Mouse (Mus musculus) brain, embryonic 14.5 days (tissue): ENCODE measurements at regions not wholly inside any gene's neighbourhood (a gene's known extent, or its start where the extent isn't known, plus 50 kb on each side); places are given as distances from the start of the nearest gene placed in this dataset.

ENCODE experiments used
- DNase-seq: peaks from one replicate; pipeline ENCODE4 v3.0.0-alpha.2; 2011; ENCODE audit warnings: low read depth
- CTCF ChIP-seq: fragments of 200-500 bp; IDR thresholded peaks from 2 replicates; pipeline ENCODE4 v1.5.1; 2012; ENCODE audit warnings: inconsistent platforms, mild to moderate bottlenecking, moderate library complexity, borderline replicate concordance; ENCODE audit not compliant: insufficient read depth, insufficient read length; ENCODE audit errors: extremely low read depth
- POLR2A ChIP-seq: fragments of 200-500 bp; IDR thresholded peaks from 2 replicates; pipeline ENCODE4 v1.6.1; 2012; ENCODE audit warnings: mild to moderate bottlenecking, inconsistent platforms, borderline replicate concordance; ENCODE audit not compliant: poor library complexity, insufficient read depth, insufficient read length, severe bottlenecking; ENCODE audit errors: extremely low read depth

GRCm38 (mm10) chr12:15741219-15741618 is 75.5 kb downstream of the Trib2 start:
- DNase-seq = no peak

GRCm38 (mm10) chr12:15738989-15739388 is 77.7 kb downstream of the Trib2 start:
- TF ChIP-seq POLR2A (no peak), CTCF (no peak)
- DNase-seq = peak; percentile 49

More at GRCm38 (mm10) chr12:15741219-15741618, 75.5 kb downstream of the Trib2 start:
- TF ChIP-seq POLR2A = no peak

GRCm38 (mm10) chr12:15731261-15731660 is 85.5 kb downstream of the Trib2 start:
- no peak for TF ChIP-seq POLR2A
- no peak for TF ChIP-seq CTCF
- DNase-seq = peak; percentile 69

- no peak for DNase-seq
- no peak for TF ChIP-seq POLR2A
- no peak for TF ChIP-seq CTCF
These were observed 87.0 kb downstream of the Trib2 start for GRCm38 (mm10) chr12:15729696-15730095.

- DNase-seq = no peak
- TF ChIP-seq CTCF = no peak
- no peak for TF ChIP-seq POLR2A
These were observed 93.2 kb downstream of the Trib2 start for GRCm38 (mm10) chr12:15723529-15723928.

GRCm38 (mm10) chr12:15722161-15722560 is 94.6 kb downstream of the Trib2 start:
- DNase-seq = no peak
- no peak for TF ChIP-seq POLR2A
- TF ChIP-seq CTCF = no peak

- DNase-seq = no peak
- TF ChIP-seq CTCF (no peak), POLR2A (no peak)
These were observed 96.6 kb downstream of the Trib2 start for GRCm38 (mm10) chr12:15720171-15720570.

- TF ChIP-seq POLR2A (no peak), CTCF (no peak)
- no peak for DNase-seq
These were observed 97.9 kb downstream of the Trib2 start for GRCm38 (mm10) chr12:15718827-15719226.

- TF ChIP-seq POLR2A (no peak), CTCF (no peak)
- no peak for DNase-seq
These were observed 98.7 kb downstream of the Trib2 start for GRCm38 (mm10) chr12:15717989-15718388.

GRCm38 (mm10) chr12:15717342-15717741 is 99.4 kb downstream of the Trib2 start:
- no peak for DNase-seq
- TF ChIP-seq POLR2A (no peak), CTCF (no peak)

GRCm38 (mm10) chr12:15713623-15714022 is 103.1 kb downstream of the Trib2 start:
- no peak for DNase-seq
- TF ChIP-seq CTCF = no peak

GRCm38 (mm10) chr12:15707570-15708095 is 109.1 kb downstream of the Trib2 start:
- no peak for DNase-seq
- TF ChIP-seq POLR2A (no peak), CTCF (no peak)

- TF ChIP-seq POLR2A = no peak
- TF ChIP-seq CTCF = no peak
- DNase-seq = peak; percentile 39
These were observed 112.3 kb downstream of the Trib2 start for GRCm38 (mm10) chr12:15704412-15704811.
